Mouse (Mus musculus): ENCODE results near the gene Camkmt.

GRCm38 (mm10) chr17:85070658-85071057, 19.7 kb upstream of the Camkmt start:
- no peak for TF ChIP-seq CTCF (IDR thresholded peaks at IDR 0.05; ENCODE audit: borderline replicate concordance, extremely low read depth, insufficient read depth, insufficient read length)
- TF ChIP-seq POLR2A (IDR thresholded peaks at IDR 0.05; ENCODE audit: borderline replicate concordance, extremely low read depth, insufficient read depth, insufficient read length, poor library complexity, severe bottlenecking), result no peak

All from brain, embryonic 14.5 days (tissue).